Mouse (Mus musculus) liver, adult 10 weeks (tissue): ENCODE measurements around the gene Grin1. TPM values are rescaled to one million over a fixed set of nuclear protein-coding genes. Genes with fewer than 3 reads are reported as not detected.

Source experiments
- polyA plus RNA-seq: library from polyadenylated mRNA; stranded (reverse); fragments of 350-450 nt; fragmentation: Illumina TruSeq; extraction: RNeasy Lipid Tissue Mini Kit (QIAGEN cat#74804); gene quantifications from one replicate; pipeline ENCODE4 v1.2.3, GENCODE M21; 2014; ENCODE audit warnings: low read depth, low replicate concordance

Grin1 gene
- not detected for polyA plus RNA-seq

GRCm38 (mm10) chr2:25318971-25319773 is at the start of gene Grin1:
Gene Grin1 (minus strand): TSS chr2:25319187.

DNA sequence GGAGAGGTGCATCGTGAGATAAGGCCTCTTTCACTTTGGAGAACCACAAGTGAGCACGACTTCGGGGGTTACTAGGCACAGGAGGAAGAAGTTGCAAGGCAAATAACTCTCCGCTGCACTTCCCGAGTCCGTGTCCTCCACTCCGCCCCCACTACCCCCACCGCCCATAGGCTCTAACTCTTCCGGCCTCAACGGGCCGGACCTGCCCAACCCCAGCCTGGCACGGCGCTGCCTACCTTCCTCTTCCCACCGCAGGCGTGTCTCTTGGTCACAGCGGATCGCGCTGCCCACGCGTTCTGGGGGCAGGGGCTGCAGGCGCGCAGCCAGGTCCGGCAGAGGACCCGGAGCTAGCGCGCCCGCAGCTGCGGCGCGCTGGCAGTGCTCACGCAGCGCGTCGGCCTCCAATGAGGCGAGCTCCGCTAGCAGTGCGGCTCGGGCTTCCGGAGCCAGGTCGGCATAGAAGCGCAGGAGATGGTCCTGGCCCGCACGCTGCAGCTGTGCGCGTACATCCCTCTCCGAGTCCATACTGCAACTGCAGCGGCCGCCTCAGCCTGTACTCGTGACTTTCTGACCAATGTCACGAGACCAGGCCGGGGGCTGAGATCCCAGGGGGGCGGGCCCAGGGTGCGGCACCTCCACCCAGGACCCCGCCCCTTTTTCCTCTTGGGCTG is 46.2 kb upstream of the Grin1 start, which contains the start of gene Uap1l1:
TSS of gene Uap1l1 (minus strand) at position 592 of the 671 bp plus-strand sequence.

DNA sequence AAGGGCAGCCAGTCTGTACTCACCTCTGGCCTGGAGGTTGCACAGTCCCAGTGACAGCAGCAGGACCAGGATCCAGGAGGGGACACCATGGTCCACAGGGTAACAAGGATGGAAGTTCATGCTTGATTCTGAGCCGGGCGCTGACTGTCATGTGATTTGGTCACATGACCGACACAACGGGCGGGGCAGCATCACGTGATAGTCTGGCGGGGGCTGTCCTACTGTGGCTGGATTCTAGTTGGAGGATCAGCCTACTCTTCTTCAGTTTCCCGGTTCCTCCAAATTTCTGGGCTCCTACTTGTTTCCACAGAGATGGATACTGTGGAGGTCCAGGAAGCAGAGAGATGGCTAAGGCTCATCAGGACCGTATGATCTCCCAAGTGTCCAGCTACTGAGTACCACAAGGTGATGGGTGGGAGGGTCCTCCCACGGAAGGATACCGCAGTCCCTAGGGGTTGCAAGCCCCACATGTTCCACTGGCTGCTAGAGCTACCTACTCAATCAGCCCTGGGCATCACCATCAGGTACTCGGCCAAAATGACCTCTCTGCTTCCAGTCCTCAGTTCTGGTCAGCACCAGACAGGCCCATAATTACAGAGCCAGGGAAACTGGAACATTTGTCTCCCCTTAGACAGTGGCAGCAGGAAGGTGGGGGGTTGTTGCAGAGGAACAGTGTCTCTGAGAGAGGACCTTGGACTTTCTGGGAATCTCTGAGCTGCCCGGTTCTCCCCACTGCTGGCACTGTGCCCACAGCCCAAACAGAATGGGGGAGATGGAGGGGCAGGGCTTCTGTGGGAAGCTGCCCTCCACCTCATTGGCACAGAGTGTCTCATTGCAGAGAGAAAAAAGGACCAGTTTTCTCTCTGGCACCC is 37.5 kb upstream of the Grin1 start, which contains the start of gene Dpp7:
TSS of gene Dpp7 (minus strand) at position 152 of the 872 bp plus-strand sequence.

GRCm38 (mm10) chr2:25332286-25333160 is 13.5 kb upstream of the Grin1 start, which contains the start of gene Man1b1:
Gene Man1b1 (plus strand): TSS chr2:25332338.

DNA sequence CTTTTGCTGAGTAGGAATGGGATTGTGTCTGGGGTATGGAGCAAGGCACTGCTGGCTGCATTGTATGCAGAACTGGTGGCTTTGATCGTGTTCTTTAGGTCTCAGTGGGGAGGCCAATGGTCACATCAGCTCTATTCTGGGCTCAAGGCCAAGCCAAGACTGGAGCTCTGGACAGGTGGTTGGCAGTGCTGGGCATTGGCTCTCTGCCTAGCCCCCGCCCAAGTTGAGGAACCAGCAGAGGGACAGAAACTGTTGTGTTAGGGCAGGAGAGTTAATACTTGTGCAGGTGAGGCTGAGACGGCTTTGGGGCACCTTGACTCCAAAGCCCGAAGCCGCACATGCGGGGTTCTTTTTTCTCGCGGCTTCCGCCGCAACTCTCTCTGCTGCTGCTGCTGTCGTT is 29.3 kb downstream of the Grin1 start, which contains the start of gene Lrrc26:
TSS of gene Lrrc26 (plus strand) at position 265 of the 400 bp plus-strand sequence.

DNA sequence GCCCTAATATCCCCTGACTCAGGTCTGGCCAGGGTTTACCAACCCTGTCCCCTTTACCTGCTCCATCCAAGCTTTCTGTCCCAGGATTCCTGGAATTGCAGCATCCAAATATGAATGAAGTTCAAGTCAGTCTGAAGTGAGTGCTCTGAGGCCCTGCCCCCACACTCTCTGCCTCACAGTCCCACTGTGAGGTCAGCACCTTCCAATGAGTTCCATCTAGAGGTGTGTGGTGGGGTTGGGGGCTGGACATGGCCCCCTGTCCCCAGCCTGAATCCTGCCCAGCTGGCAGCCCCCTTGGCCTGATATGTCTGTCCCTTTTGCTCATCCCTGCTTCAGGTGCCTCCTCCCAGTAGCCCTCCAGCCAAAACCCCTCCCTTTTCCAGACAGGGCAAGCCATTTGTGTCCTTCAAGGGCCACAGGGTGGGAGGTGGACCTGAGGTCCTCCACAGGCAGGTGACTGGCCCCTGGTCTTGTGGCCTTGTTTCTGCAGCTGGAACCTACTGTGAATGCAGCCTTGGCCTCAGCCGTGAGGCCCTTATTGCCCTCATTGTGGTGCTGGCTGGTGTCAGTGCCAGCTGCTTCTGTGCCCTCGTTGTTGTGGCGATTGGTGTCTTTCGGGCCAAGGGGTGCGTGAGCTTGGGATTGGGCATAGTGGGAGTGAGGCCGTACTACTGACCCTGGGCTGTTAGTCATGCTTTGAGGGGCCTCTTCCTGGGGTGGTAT is 30.9 kb downstream of the Grin1 start, which contains the start of gene Tmem210:
TSS of gene Tmem210 (plus strand) at position 219 of the 723 bp plus-strand sequence.

DNA sequence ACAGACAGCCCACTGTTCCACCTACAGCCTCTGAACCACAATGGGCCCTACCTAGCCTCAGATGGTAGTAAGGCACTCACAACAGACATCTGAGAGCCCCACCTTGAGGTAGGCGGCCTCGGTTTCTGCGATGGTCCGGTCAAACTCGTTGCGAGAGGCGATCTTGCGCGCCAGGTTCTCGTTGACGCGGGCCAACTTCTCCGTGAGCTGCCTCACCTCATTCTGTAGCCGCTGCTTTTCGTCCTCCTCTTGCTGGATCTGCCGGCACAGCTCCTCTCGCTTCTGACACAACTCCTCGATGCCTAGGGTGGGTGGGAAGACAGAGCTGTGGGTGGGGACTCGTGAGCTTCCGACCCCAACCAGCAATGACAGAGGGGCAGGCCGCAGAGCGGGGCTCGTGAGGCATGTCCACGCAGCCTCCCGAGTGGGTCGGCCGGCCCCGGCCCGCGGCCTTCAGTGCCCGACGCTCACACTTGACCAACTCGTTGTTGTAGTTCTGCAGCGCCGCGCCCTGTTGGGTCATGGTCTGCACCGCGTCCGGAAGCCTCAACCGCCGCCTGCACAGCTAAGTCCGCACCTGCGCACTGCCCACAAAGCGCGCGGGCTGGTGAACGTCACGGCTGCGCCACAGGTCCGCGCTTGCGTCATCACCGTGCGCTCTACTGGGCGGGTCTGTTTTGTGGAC is 47.0 kb downstream of the Grin1 start, which contains the start of the genes Ssna1 and Anapc2:
TSS of gene Ssna1 (minus strand) at position 612 of the 685 bp plus-strand sequence.
TSS of gene Anapc2 (plus strand) at position 652 of the 685 bp plus-strand sequence.

DNA sequence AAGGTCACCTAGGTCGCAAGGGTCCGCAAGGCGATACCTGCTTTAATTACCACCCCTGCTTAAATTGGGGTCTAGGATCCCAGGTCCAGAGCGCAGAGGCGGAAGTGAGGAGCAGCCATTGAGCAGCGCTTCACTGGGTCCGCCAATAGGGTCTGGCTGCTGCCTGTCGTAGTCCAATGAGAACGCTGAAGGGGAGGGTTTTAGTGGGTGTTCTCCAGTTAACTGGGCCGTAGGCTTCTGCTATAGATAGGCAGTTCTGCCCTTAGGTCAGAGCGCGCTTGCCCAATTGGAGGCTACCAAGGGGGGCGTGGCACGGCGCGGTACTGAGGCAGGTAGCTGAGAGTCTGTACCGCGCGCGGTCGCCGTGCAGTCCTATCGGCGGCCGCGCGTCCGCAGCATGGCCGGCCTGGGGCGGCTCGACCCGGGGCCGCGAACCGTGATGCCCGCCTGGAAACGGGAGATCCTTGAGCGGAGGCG is 56.7 kb downstream of the Grin1 start, which contains the start of gene Tprn:
TSS of gene Tprn (plus strand) at position 328 of the 477 bp plus-strand sequence.

DNA sequence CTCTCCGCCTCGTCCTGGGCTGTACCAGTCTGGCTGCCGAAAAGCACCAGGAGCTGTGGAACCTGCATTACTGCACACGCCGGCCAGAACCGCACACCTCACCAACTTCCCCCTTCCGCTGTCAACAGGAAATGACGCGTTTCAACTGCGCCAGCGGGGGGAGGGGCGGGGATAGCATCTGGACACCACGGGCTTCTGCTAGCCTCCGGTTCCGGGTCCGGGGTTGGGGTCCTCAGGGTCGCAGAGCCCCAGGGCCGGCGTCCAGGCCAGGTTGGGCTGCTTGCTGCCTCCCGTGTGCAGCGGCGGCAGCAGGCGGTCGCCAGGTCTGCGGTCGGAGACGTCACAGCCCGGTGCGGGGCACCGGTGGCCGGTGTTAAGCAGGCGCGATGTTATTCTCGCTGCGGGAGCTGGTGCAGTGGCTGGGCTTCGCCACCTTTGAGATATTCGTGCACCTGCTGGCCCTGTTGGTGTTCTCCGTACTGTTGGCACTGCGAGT is 63.7 kb downstream of the Grin1 start, which contains the start of gene Tmem203:
TSS of gene Tmem203 (plus strand) at position 156 of the 496 bp plus-strand sequence.

GRCm38 (mm10) chr2:25246183-25247072 is 72.6 kb downstream of the Grin1 start, which contains the start of gene AL732309.1:
Gene AL732309.1 (minus strand): TSS chr2:25246863.

DNA sequence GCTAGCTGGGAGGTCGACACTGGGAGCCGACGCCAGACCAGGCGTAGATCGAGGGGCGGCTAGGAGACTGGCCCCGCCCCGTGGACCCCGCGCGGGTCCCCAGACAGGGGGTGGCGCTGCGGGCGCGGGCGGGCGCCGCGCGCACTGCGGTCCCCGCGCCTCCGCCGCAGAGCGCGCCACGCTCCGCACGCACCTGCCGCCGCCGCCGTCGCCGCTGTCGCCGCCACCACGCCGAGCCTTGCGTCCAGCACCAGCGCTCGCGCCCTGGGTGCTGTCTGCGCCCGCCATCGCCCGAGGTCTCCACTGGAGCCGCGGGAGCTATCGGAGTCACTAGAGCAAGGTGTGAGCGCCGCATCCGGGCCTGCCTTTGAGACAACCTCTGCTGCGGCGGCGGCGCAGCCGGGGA is 76.9 kb downstream of the Grin1 start, which contains the start of the genes Rnf208 and Cysrt1:
TSS of gene Rnf208 (plus strand) at position 155 of the 406 bp plus-strand sequence.
TSS of gene Cysrt1 (minus strand) at position 352 of the 406 bp plus-strand sequence.

Other genes with a start within 250 kb of the Grin1 start
- gene Entpd8, start 238.9 kb downstream of the Grin1 start, polyA plus RNA-seq: 33.1 TPM
- gene Noxa1, start 224.0 kb downstream of the Grin1 start, polyA plus RNA-seq: not detected
- 0.61 TPM for gene Nrarp, start 138.4 kb downstream of the Grin1 start, polyA plus RNA-seq
- 0.56 TPM for gene Tor4a, start 122.3 kb downstream of the Grin1 start, polyA plus RNA-seq
- gene Nelfb, start 107.7 kb downstream of the Grin1 start, polyA plus RNA-seq: 4.3 TPM
- not detected for gene Stpg3, start 104.5 kb downstream of the Grin1 start, polyA plus RNA-seq
- not detected for gene Fam166a, start 100.4 kb downstream of the Grin1 start, polyA plus RNA-seq
- gene Tubb4b, start 94.5 kb downstream of the Grin1 start, polyA plus RNA-seq: 31.1 TPM
- not detected for gene Slc34a3, start 84.8 kb downstream of the Grin1 start, polyA plus RNA-seq
- gene Rnf224, start 82.4 kb downstream of the Grin1 start, polyA plus RNA-seq: not detected
- gene Rnf208, start 76.9 kb downstream of the Grin1 start, polyA plus RNA-seq: not detected
- gene Cysrt1, start 76.7 kb downstream of the Grin1 start, polyA plus RNA-seq: not detected
- 0.69 TPM for gene AL732309.1, start 72.3 kb downstream of the Grin1 start, polyA plus RNA-seq
- gene Tmem203, start 63.7 kb downstream of the Grin1 start, polyA plus RNA-seq: 0.85 TPM
- gene Tprn, start 56.6 kb downstream of the Grin1 start, polyA plus RNA-seq: 0.19 TPM
- gene Ssna1, start 46.7 kb downstream of the Grin1 start, polyA plus RNA-seq: 2.6 TPM
- gene Anapc2, start 46.7 kb downstream of the Grin1 start, polyA plus RNA-seq: 7.9 TPM
- gene Tmem210, start 31.0 kb downstream of the Grin1 start, polyA plus RNA-seq: not detected
- not detected for gene Lrrc26, start 29.3 kb downstream of the Grin1 start, polyA plus RNA-seq
- gene Man1b1, start 13.2 kb upstream of the Grin1 start, polyA plus RNA-seq: 8.7 TPM
- gene Dpp7, start 37.2 kb upstream of the Grin1 start, polyA plus RNA-seq: 4.9 TPM
- 1.8 TPM for gene Uap1l1, start 46.5 kb upstream of the Grin1 start, polyA plus RNA-seq
- not detected for gene Sapcd2, start 53.1 kb upstream of the Grin1 start, polyA plus RNA-seq
- gene Entpd2, start 76.7 kb upstream of the Grin1 start, polyA plus RNA-seq: not detected
- gene Npdc1, start 80.2 kb upstream of the Grin1 start, polyA plus RNA-seq: 1.1 TPM
- not detected for gene Fut7, start 104.1 kb upstream of the Grin1 start, polyA plus RNA-seq
- 2.0 TPM for gene Abca2, start 109.5 kb upstream of the Grin1 start, polyA plus RNA-seq
- not detected for gene Clic3, start 137.7 kb upstream of the Grin1 start, polyA plus RNA-seq
- 57.0 TPM for gene Paxx, start 141.9 kb upstream of the Grin1 start, polyA plus RNA-seq
- 2.1 TPM for gene Ptgds, start 150.9 kb upstream of the Grin1 start, polyA plus RNA-seq
- not detected for gene Lcn12, start 174.7 kb upstream of the Grin1 start, polyA plus RNA-seq
- 1.9 TPM for gene Fbxw5, start 181.6 kb upstream of the Grin1 start, polyA plus RNA-seq
- 156 TPM for gene C8g, start 182.5 kb upstream of the Grin1 start, polyA plus RNA-seq
- gene Traf2, start 227.8 kb upstream of the Grin1 start, polyA plus RNA-seq: 0.93 TPM
- gene Edf1, start 238.7 kb upstream of the Grin1 start, polyA plus RNA-seq: 9.1 TPM